Mouse (Mus musculus) skeletal muscle tissue, adult 2 months (tissue): ENCODE results near the gene Ppfia3.

Experiments used
- DNase-seq: peaks from one replicate; pipeline ENCODE4 v3.0.0-alpha.2; 2012; ENCODE audit warnings: low read depth, low spot score

Gene Ppfia3

DNA sequence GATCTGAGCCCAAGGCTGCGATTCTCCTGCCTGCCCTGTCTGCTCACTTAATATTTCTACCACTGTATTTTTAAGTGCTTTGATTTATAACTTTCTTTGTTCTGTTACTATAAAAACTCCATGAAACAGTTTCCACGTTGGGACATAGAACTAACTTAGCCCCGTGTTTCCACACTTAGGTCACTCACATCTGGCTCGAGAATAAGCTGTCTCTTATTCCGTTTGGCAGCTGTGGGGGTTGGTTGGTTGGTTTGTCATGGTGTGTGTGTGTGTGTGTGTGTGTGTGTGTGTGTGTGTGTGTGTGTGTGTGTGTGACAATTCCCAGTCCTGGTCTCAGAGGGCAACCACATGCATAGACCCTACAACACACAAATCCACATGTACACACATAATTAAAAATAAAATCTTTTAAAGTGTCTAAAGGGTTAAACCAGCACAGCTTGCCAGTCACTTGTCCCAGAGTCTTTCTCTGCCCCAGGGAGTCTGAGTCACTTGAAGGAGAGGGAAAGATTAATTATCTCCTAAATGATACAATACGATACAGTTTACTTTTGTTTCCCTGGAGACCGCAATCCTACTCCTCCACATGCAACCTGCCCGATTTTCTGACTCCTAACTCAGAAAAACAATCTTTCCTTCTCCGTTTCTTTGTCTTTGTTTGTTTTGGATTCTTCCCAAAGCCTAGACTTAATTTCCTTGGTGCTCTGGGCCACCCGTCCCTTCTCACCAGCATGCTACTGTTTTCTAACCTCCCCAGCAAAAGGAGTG, 53.9 kb downstream of the Ppfia3 start:
- DNase-seq: no peak

DNA sequence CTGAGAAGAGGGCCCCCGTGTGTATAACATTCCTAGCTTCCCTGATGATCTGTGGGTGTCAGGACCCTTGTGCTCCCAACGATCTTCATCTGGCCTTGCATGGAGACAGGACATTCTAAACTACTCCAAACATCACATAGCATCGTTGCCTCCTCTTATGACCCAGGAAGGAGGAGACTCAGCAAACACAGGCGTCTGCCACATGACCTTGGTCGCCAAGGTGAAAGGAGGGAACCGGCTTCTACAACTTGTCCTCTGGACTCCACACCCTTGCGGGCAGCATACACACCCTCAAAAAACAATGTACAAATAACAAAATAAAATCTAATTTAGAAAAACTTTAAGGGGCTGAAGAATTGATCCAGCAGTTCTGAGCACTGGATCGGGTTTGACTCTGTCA, 54.8 kb downstream of the Ppfia3 start:
- DNase-seq: no peak

DNA sequence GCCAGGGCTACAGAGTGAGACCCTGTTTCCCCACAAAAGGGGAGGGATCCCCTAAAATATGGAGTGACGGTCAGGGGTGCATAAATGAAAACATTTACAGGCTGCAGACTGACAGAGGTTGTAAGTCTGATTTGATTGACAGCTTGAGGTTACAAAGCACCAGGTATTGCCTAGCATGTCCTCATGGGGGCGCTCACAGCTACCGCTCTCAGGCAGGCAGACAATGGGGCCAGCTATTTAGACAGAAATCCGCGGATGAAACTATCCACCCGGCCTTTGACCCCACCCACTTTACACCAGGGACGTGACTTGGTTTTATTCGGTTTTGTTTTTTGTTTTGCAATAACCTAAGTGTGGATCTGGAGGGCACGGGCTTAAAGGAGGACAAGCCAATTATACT, 57.4 kb downstream of the Ppfia3 start:
- DNase-seq: peak; percentile 39

DNA sequence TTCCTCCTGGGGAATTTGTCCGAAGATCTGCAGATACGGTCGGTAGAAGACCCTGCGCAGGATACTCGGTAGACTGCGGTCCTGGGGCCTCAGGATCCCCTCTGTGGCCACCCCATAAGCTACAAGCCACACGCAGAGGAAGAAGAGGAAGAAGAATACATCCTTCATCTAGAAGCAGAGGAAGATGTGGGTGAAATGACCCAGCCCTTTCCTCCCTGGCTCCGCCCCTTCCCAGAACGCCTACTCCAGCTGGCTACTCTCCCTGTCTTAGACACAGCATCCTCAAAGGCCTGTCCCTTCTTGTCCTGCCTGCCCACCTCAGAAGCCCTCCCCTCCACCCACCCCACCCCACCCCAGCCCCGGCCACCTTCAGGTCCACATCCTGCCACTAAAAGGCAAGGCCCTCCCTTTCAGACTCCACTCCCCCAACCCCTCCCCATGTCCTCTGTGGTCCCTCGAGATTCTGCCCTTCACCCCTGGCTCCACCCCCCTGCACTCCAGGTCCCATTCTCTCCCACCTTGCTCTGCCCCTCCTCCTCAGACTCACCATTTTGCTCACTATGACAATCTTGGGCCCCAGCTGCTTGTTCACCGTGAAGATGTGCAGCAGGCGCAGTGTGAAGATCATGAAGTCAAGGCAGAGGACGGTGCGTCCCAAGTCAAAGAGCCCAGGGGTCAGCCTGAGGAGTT, 58.1 kb downstream of the Ppfia3 start:
- DNase-seq: no peak

DNA sequence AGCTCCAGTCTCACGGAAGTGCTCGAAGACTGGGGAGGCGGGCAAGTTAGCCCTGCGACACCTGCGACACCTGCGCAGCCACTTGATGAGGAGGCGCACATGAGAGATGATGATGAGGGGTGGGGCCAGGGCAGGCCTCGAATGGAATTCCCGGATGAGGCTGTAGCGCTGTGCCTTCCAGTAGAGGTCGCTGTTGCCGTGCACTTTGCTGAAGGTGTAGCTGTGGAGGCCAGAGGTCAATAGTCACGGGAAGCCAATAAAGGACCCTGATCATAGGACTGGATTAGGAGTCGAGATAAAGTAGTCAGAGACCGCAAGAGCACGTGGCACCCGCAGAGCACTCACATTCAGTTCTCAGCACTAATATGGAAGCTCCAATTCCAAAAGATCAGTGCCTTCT, 61.5 kb downstream of the Ppfia3 start:
- DNase-seq: peak; percentile 35

DNA sequence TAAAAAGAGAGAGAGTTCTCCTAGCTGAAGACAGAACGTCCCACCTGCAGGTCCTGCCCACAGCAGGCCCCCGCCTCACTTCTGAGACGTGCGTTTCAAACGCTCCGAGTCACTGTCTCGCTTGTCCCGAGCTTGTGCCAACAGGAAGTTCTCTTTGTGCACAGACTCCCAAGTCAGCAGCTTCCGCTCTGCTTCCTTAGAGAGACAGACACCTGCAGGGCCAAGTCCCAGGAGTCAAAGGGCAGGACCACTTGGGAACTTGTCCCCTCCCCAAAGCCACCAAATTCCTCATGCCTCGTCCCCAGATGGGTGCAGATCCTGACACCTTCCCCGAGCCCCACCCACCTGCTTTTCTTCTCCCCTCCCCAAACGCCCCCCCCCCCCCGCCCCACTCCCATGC, 62.0 kb downstream of the Ppfia3 start:
- no peak for DNase-seq

DNA sequence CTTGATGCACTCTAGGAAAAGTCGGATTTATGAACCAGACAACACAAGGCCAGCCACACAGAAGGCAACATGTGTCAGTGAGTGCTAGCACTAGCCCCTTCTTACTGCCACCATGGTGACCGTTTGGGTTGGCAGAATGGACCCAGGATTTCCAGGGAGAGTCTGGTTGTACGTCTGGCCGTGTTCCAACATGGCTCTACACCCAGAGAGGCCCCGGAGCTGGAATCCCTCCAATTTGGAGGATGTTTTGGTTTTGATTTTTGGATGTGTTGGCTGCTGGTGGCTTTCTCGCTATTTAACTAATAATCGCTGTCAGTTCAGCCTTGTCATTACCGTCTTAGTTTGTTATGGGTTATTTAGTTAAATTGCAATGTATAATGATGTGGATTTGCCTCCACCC, 64.2 kb downstream of the Ppfia3 start:
- DNase-seq: no peak

DNA sequence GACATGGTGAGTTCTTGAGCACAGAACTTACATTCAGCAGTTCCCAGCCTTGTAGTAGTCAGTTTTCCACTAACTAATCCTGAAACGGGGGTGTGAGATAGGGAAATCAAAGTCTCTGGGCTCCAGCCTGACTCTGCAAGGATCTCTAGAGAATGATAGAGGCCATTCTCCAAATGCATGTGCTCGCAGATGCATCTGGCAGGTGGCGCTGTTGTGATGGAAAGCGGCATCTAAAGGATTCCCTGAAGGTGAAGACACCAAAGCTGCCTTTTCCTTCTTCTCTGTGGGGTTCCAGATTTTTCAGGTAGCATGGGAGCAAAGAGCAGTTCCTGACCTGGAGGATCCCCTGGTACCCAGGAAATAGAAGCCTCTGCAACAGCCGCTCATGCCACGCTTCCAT, 66.5 kb downstream of the Ppfia3 start:
- DNase-seq: peak; percentile 27

DNA sequence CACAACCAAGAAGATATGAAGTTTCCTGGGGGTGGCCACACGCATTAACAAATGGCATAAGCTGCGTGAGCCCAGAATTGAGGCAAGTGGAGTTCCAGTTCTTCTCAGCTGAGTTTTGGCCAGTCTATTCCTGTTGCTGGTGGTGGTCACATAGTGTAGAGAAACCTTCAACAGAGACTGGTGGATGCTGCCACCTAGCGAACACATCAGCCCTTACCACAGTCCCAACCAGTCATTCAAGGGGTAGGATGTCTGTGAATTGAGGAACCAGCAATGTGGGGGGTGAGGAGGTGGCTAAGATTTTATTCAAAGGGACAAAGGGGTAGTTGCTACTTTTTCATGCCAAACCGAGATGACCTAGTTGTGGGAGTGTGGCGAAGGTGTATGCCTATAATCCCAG, 67.1 kb downstream of the Ppfia3 start:
- DNase-seq: peak; percentile 54

DNA sequence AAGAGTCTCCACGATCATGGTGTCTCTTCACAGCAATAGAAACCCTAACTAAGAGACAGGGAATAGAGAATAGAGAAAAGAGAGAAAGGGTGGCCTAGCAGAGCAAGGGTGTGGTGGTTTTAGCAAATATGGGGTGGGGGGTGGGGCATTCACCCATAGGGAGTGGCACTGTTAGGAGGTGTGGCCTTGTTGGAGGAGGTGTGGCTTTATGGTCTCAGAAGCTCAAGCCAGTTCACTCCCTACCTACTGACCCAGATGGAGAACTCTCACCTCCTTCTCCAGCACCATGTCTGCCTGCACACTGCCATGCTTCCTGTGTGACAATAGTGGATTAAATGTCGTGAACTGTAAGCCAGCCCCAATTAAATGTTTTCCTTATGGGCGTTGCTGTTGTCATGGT, 69.3 kb downstream of the Ppfia3 start:
- no peak for DNase-seq

DNA sequence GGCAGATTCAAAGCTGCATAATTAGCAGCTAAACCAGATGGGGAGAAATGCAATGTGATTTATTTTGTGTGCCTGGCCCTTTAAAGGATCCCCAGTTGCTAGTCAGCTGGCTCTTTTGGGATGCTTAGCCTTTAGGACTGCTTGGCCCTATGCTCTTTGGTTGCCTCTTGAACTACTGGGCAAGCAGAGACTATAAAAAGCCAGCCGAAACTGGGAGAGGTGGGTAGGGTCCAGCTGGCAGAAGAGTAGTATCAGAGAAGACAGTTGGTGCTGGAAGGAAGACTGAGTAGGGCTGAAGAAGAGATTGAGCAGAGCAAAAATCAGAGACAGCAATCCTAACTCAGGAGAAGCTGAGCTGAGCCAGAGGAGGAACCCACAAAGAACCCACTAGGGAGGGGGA, 70.2 kb downstream of the Ppfia3 start:
- DNase-seq: peak; percentile 79
